11 mouse cellular contexts compared by ENCODE assay signal in genomic region chr17:23543325-23543724, GRCm38 (mm10). TPM values are rescaled to one million over a fixed set of nuclear protein-coding genes. Genes with fewer than 3 reads are reported as not detected.
DNase-seq lines count a peak whose midpoint lies in the region; ATAC-seq and TF ChIP-seq lines count a peak whose summit lies in the region.
"Had no signal": no experiment of that assay in that cellular context is flagged by ENCODE, and none has a peak within 500 bp of the region (broad histone marks: within the 10 kb centered on the region; RNA-seq: fewer than 3 reads in every experiment).

No protein-coding gene starts in this region.

- peak; percentile 7 for DNase-seq in kidney, adult 18-20 months
- DNase-seq in kidney, adult 11 months: no peak
- peak; percentile 0 for DNase-seq in brain, adult 2 months (ENCODE audit: low read depth, low spot score)
- DNase-seq in lung, postnatal 10 days: peak; percentile 38
- no peak for DNase-seq in retina, embryonic 14.5 days (ENCODE audit: low spot score)
- DNase-seq: adrenal gland, postnatal 25 days had no signal

- TF ChIP-seq EP300 in ES-Bruce4 (IDR thresholded peaks at IDR 0.05; ENCODE audit: insufficient read depth, low read depth, low read length): peak; percentile 75

- H3K9me3 ChIP-seq in ES-Bruce4 (replicated peaks; ENCODE audit: control insufficient read depth, insufficient read depth, low read length, poor library complexity, severe bottlenecking): no peaks in the 10 kb centered on the region
- H3K9me3 ChIP-seq: forebrain, embryonic 13.5 days had no signal

- peaks cover 5% of the 10 kb centered on the region for H3K4me1 ChIP-seq in ES-Bruce4 (ENCODE audit: control insufficient read depth, insufficient read depth, low read length)

- H3K36me3 ChIP-seq in ES-Bruce4 (ENCODE audit: control insufficient read depth, insufficient read depth, low read length, poor library complexity, severe bottlenecking): no peaks in the 10 kb centered on the region

- no peak overlapping the region for H3K4me3 ChIP-seq in ES-Bruce4 (ENCODE audit: low read depth, low read length)
- H3K4me3 ChIP-seq: forebrain, embryonic 13.5 days had no signal

- no peak for TF ChIP-seq CTCF in ES-Bruce4 (IDR thresholded peaks at IDR 0.05; ENCODE audit: low read depth, low read length)

- no peaks in the 10 kb centered on the region for H3K27me3 ChIP-seq in ES-Bruce4 (ENCODE audit: control insufficient read depth, insufficient read depth, low read length, poor library complexity, severe bottlenecking)

- TF ChIP-seq POLR2A in ES-Bruce4 (IDR thresholded peaks at IDR 0.05; ENCODE audit: insufficient read depth, low read length): no peak

- peak overlapping the region; percentile 13; the same call in 1 of the 2 replicates for H3K27ac ChIP-seq in ES-Bruce4 (ENCODE audit: insufficient read depth, low read length)
- H3K27ac ChIP-seq: forebrain, embryonic 13.5 days; liver, embryonic 14.5 days had no signal

- H3K9ac ChIP-seq in ES-Bruce4 (ENCODE audit: low read depth, poor library complexity, severe bottlenecking): no peak overlapping the region
- H3K9ac ChIP-seq: forebrain, embryonic 13.5 days; liver, embryonic 14.5 days had no signal

- ATAC-seq in frontal cortex, adult (ENCODE audit: low TSS enrichment): no peak
- ATAC-seq: forebrain, embryonic 13.5 days had no signal

RNA-seq across cellular contexts. Expression of gene Zfp213, which starts 20.7 kb away (rescaled TPM):
- 4.2 and 4.9 TPM in 2 replicates for polyA plus RNA-seq in ES-Bruce4 (2011; ENCODE audit: insufficient read depth, insufficient read length, low read depth, missing spikeins)

RNA-seq across cellular contexts. Expression of gene Zfp13, which starts 56.0 kb away (rescaled TPM):
- 25.1 and 27.7 TPM in 2 replicates for polyA plus RNA-seq in ES-Bruce4 (2011; ENCODE audit: insufficient read depth, insufficient read length, low read depth, missing spikeins)

RNA-seq across cellular contexts. Expression of gene Zscan10, which starts 57.3 kb away (rescaled TPM):
- 51.8 and 58.5 TPM in 2 replicates for polyA plus RNA-seq in ES-Bruce4 (2011; ENCODE audit: insufficient read depth, insufficient read length, low read depth, missing spikeins)
- polyA plus RNA-seq: forebrain, embryonic 13.5 days; heart, embryonic 14.5 days; liver, embryonic 14.5 days had no signal

Comparison
In these comparisons a context has a peak if more than half of its experiments do, and no peak if none do; other contexts are left out.
1. DNase-seq: peak in kidney, adult 18-20 months (single experiment), brain, adult 2 months (single experiment) and lung, postnatal 10 days (single experiment); none in kidney, adult 11 months (single experiment) and retina, embryonic 14.5 days (single experiment).